Mouse (Mus musculus) Muller cell, postnatal 12 days (primary cell): Measurements from ENCODE around the gene Adam4.
A peak's percentile ranks its signal among the peaks of the same experiment; 100 is the strongest.
"Not testable (repeated sequence)": the region's sequence is repeated elsewhere in the genome, so short reads cannot be mapped to it uniquely, and the experiment has no call there.

ENCODE experiments used
- DNase-seq: peaks from one replicate; pipeline ENCODE4 v3.0.0-alpha.2; 2015; ENCODE audit errors: inconsistent ontology term

Gene Adam4

GRCm38 (mm10) chr12:81421846-81422245, at the start of gene Adam4:
Gene Adam4, minus strand, starts transcription at chr12:81421946.
- no peak for DNase-seq

DNA sequence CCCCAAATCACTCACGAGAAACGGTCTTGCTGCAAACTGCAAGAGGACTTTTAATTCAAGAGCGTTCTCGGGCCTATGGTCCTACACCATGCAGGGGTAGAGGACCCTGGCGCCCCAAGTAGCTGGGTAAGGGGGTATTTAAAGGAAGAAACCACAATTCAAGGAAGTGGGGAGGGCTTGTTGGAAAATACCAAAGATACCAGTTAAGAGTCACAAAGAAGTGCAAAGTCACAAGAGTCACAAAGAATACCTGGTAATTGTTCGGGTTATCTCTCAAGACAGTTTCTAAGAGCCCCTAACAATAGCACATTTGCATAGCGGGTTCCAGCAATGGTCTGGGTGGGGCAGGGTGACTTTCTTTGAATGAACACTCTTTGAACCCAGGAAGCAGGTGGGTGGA, 37.3 kb upstream of the Adam4 start:
- not testable (repeated sequence) for DNase-seq

DNA sequence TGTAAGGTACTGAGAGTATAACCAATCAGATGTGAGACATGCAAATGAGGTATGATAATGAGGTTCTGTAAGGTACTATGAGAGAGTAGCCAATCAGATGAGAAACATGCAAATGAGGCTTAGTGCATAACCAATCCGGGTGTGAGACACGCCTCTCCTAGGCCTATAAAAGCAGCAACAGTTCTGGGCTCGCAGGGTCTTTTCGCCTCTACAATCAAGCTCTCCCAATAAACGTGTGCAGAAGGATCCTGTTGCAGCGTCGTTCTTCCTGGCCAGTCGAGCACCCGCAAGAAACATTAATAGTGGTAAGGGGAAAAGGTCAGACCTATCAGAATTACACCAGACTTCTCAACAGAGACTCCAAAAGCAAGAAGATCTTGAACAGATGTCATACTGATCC, 17.2 kb upstream of the Adam4 start:
- DNase-seq = not testable (repeated sequence)

GRCm38 (mm10) chr12:81434778-81435177, 13.0 kb upstream of the Adam4 start:
- not testable (repeated sequence) for DNase-seq

GRCm38 (mm10) chr12:81413211-81413610, 8.5 kb downstream of the Adam4 start:
- no peak for DNase-seq

DNA sequence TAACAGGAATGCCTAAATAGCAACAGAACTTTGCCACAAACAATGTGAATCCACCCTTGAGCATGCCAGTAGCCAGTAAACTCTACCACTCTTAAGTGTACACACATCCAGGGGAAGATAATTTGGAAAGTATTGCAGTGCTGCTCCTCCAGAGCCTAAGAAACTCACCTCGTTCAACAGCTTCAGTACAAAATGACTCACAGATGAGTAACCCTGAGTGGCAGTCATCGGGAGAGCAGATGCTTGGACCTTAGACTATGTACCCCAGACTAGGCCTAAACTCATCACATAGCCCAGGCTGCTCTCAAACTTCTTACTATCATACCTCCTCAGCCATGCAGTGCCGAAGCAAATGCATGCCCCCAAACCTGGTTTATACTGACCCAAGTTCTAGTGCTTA, 12.8 kb downstream of the Adam4 start:
- no peak for DNase-seq

GRCm38 (mm10) chr12:81402187-81402586, 19.6 kb downstream of the Adam4 start:
- DNase-seq = peak; percentile 6

DNA sequence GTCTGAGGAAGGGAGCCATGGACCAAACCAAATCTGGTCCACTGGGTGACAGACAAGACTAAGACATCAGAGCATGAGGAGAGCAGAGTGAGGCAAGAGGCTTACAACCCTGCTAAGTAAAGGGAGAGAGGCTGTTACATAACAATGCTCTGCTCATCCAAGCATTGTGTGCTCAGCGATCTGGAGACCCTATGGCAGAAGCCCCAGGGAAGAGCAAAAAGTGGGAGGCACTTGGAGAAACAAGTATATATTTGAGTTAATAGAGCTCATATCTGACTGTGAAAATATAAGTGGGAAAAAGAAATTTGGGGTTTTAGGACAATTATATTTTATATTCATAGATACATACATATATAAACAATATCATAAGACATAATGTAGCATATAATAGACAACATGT, 42.4 kb downstream of the Adam4 start, which contains the start of gene Gm4787:
Gene Gm4787 (minus strand): TSS at position 101 of the 400 bp plus-strand sequence.
- DNase-seq = not testable (repeated sequence)
